Mouse (Mus musculus) liver, embryonic 14.5 days (tissue): ENCODE results near the gene Wt1. TPM values are rescaled to one million over a fixed set of nuclear protein-coding genes. Genes with fewer than 3 reads are reported as not detected.

Source experiments
- ATAC-seq: fragments of 200-750 bp; cut with Nextera tagmentation; 2 replicates; pipeline ENCODE4 v1.8.0; 2017; ENCODE audit warnings: moderate number of reproducible peaks, mild to moderate bottlenecking, moderate library complexity; ENCODE audit not compliant: insufficient read depth
- DNase-seq, 3 experiments: peaks; one replicate each; pipeline ENCODE4 v3.0.0-alpha.2; 2012 to 2013; ENCODE audit warnings: low read depth in 3 of 3, low spot score in 3 of 3
- H3K27ac ChIP-seq: fragments of 300-500 bp; sonication (generic); 2 replicates; pipeline ENCODE4 v1.5.1; 2014; ENCODE audit warnings: moderate library complexity, mild to moderate bottlenecking, control low read depth, inconsistent platforms
- H3K27me3 ChIP-seq: fragments of 300-500 bp; sonication (generic); 2 replicates; pipeline ENCODE4 v1.6.1; 2014; ENCODE audit warnings: mild to moderate bottlenecking, low read length, moderate library complexity; ENCODE audit not compliant: control insufficient read depth, insufficient read depth
- H3K36me3 ChIP-seq: fragments of 300-500 bp; sonication (generic); replicated peaks from 2 replicates; pipeline ENCODE4 v1.6.1; 2014; ENCODE audit warnings: low read depth; ENCODE audit not compliant: control insufficient read depth, insufficient read depth
- H3K4me1 ChIP-seq, 2 experiments: fragments of 200-500 bp in 1 of 2; fragments of 300-500 bp in 1 of 2; sonication (generic) in 1 of 2; replicated peaks; 2 replicates each; pipeline ENCODE4 v1.6.1; 2012 to 2014; ENCODE audit warnings: antibody characterized with exemption in 1 of 2, inconsistent platforms in 1 of 2, low read length in 1 of 2; ENCODE audit not compliant: control insufficient read depth in 2 of 2, insufficient read depth in 2 of 2
- H3K4me2 ChIP-seq: fragments of 300-500 bp; sonication (generic); 2 replicates; pipeline ENCODE4 v1.6.1; 2014; ENCODE audit warnings: low read depth, mild to moderate bottlenecking, control low read depth, moderate library complexity
- H3K4me3 ChIP-seq, 2 experiments: fragments of 200-500 bp in 1 of 2; fragments of 300-500 bp in 1 of 2; sonication (generic) in 1 of 2; 2 replicates each; pipeline ENCODE4 v1.5.1; 2012 to 2014; ENCODE audit warnings: low read depth in 2 of 2, low read length in 2 of 2, mild to moderate bottlenecking in 2 of 2, control low read depth in 1 of 2, inconsistent platforms in 1 of 2, moderate library complexity in 1 of 2; ENCODE audit not compliant: insufficient read depth in 1 of 2
- H3K9ac ChIP-seq: fragments of 300-500 bp; sonication (generic); replicated peaks from 2 replicates; pipeline ENCODE4 v1.6.1; 2014; ENCODE audit warnings: mild to moderate bottlenecking, control low read depth, moderate library complexity
- H3K9me3 ChIP-seq: fragments of 300-500 bp; sonication (generic); 2 replicates; pipeline ENCODE4 v1.6.1; 2016; ENCODE audit warnings: low read length, mixed read lengths; ENCODE audit not compliant: control insufficient read depth
- CTCF ChIP-seq: IDR thresholded peaks from 2 replicates; pipeline ENCODE4 v1.5.1; 2016; ENCODE audit warnings: antibody characterized with exemption, low read depth, control low read depth
- EP300 ChIP-seq: IDR thresholded peaks from 2 replicates; pipeline ENCODE4 v1.6.1; 2016; ENCODE audit warnings: antibody characterized with exemption, low read depth
- WGBS: fragments of 180-500 bp; shearing (Covaris S2); extraction: QIAGEN DNeasy Blood & Tissue Kit; methylation state at CpG from one replicate; pipeline ENCODE4 v1.1.7; 2014; ENCODE audit not compliant: insufficient replicate concordance; 5-methylcytosine and 5-hydroxymethylcytosine counted together
- polyA plus RNA-seq, 2 experiments: library from polyadenylated mRNA; depleted of rRNA in 1 of 2; stranded (reverse) in 1 of 2; unstranded in 1 of 2; fragments of >200 nt; fragmentation: Nextera tagmentation in 1 of 2; extraction: Ambion mirVana in 1 of 2; gene quantifications; 2 replicates each; pipeline versions ENCODE4 v1.2.1 to v1.2.3; 2012 to 2014

Gene Wt1
- polyA plus RNA-seq, 2 experiments, result 0.77 to 0.96 TPM

- no peak overlapping the region for H3K9ac ChIP-seq
- no peak overlapping the region for H3K4me3 ChIP-seq
- ATAC-seq, result no peak
- H3K4me1 ChIP-seq, result no peaks in the 10 kb centered on the region
- no peak for DNase-seq
- TF ChIP-seq EP300 (no peak), CTCF (no peak)
- H3K36me3 ChIP-seq, result no peaks in the 10 kb centered on the region
- H3K27me3 ChIP-seq, result no peaks in the 10 kb centered on the region
- no peak overlapping the region for H3K27ac ChIP-seq
- no peak overlapping the region for H3K4me2 ChIP-seq
- no peaks in the 10 kb centered on the region for H3K9me3 ChIP-seq
- 74% methylated on average over 22 of the region's 22 CpGs for WGBS
These were observed 28.9 kb upstream of the Wt1 start for GRCm38 (mm10) chr2:105097294-105097953.

GRCm38 (mm10) chr2:105099410-105099809 lies 26.9 kb upstream of the Wt1 start:
- WGBS, result 64% methylated on average over 7 of the region's 7 CpGs
- no peak overlapping the region for H3K4me3 ChIP-seq
- no peaks in the 10 kb centered on the region for H3K4me1 ChIP-seq
- H3K9ac ChIP-seq, result no peak overlapping the region
- ATAC-seq (no peak), DNase-seq (no peak)
- H3K36me3 ChIP-seq, result no peaks in the 10 kb centered on the region
- no peaks in the 10 kb centered on the region for H3K27me3 ChIP-seq
- no peak for TF ChIP-seq CTCF
- no peak for TF ChIP-seq EP300
- no peak overlapping the region for H3K4me2 ChIP-seq
- H3K9me3 ChIP-seq, result no peaks in the 10 kb centered on the region
- H3K27ac ChIP-seq, result no peak overlapping the region

GRCm38 (mm10) chr2:105100541-105100940 lies 25.8 kb upstream of the Wt1 start:
- WGBS, result 50% methylated on average over 7 of the region's 7 CpGs
- DNase-seq (no peak), ATAC-seq (no peak)
- TF ChIP-seq CTCF (no peak), EP300 (no peak)
- no peaks in the 10 kb centered on the region for H3K36me3 ChIP-seq
- no peaks in the 10 kb centered on the region for H3K4me1 ChIP-seq
- H3K27me3 ChIP-seq, result no peaks in the 10 kb centered on the region
- H3K9me3 ChIP-seq, result no peaks in the 10 kb centered on the region
- H3K4me3 ChIP-seq, result no peak overlapping the region
- H3K27ac ChIP-seq, result no peak overlapping the region
- H3K4me2 ChIP-seq, result no peak overlapping the region
- H3K9ac ChIP-seq, result no peak overlapping the region

GRCm38 (mm10) chr2:105108703-105109158 lies 17.6 kb upstream of the Wt1 start:
- TF ChIP-seq EP300, result no peak
- no peak for TF ChIP-seq CTCF
- H3K9ac ChIP-seq, result no peak overlapping the region
- ATAC-seq (no peak), DNase-seq (no peak)
- H3K4me3 ChIP-seq, result no peak overlapping the region
- H3K4me2 ChIP-seq, result no peak overlapping the region
- H3K4me1 ChIP-seq, result no peaks in the 10 kb centered on the region; a peak in 1 of 4 replicates
- H3K27me3 ChIP-seq, result no peaks in the 10 kb centered on the region
- H3K36me3 ChIP-seq, result no peaks in the 10 kb centered on the region
- H3K9me3 ChIP-seq, result no peaks in the 10 kb centered on the region
- 32% methylated on average over 6 of the region's 6 CpGs for WGBS
- H3K27ac ChIP-seq, result no peak overlapping the region

- WGBS, result 9% methylated on average over 9 of the region's 9 CpGs
- no peaks in the 10 kb centered on the region for H3K36me3 ChIP-seq
- H3K27ac ChIP-seq, result no peak overlapping the region
- H3K4me2 ChIP-seq, result no peak overlapping the region
- no peak for ATAC-seq
- H3K27me3 ChIP-seq, result no peaks in the 10 kb centered on the region; the same call in 1 of the 2 replicates
- DNase-seq, result no peak
- TF ChIP-seq CTCF, result no peak
- no peak for TF ChIP-seq EP300
- no peaks in the 10 kb centered on the region; a peak in 1 of 4 replicates for H3K4me1 ChIP-seq
- no peak overlapping the region for H3K9ac ChIP-seq
- H3K4me3 ChIP-seq, result no peak overlapping the region
- H3K9me3 ChIP-seq, result no peaks in the 10 kb centered on the region
These were observed 12.3 kb upstream of the Wt1 start for GRCm38 (mm10) chr2:105114074-105114473.
